Mouse (Mus musculus) intestine, postnatal 0 days (tissue): ENCODE data around the gene Arfip1. TPM values are rescaled to one million over a fixed set of nuclear protein-coding genes. Genes with fewer than 3 reads are reported as not detected.

Experiments used
- ATAC-seq: fragments of 200-750 bp; cut with Nextera tagmentation; 2 replicates; pipeline ENCODE4 v1.8.0; 2017; ENCODE audit warnings: mild to moderate bottlenecking, moderate TSS enrichment, moderate library complexity
- H3K27ac ChIP-seq: fragments of 300-500 bp; sonication (generic); 2 replicates; pipeline ENCODE4 v1.5.1; 2014; ENCODE audit warnings: mild to moderate bottlenecking, low read depth, low read length, moderate library complexity
- H3K27me3 ChIP-seq: fragments of 300-500 bp; sonication (generic); replicated peaks from 2 replicates; pipeline ENCODE4 v1.6.1; 2014; ENCODE audit warnings: low read length, mixed read lengths; ENCODE audit not compliant: control insufficient read depth, insufficient read depth
- H3K36me3 ChIP-seq: fragments of 300-500 bp; sonication (generic); 2 replicates; pipeline ENCODE4 v1.6.1; 2014; ENCODE audit warnings: mild to moderate bottlenecking, moderate library complexity; ENCODE audit not compliant: control insufficient read depth, insufficient read depth
- H3K4me1 ChIP-seq: fragments of 300-500 bp; sonication (generic); replicated peaks from 2 replicates; pipeline ENCODE4 v1.6.1; 2014; ENCODE audit warnings: antibody characterized with exemption, low read length, mixed read lengths; ENCODE audit not compliant: control insufficient read depth, insufficient read depth
- H3K4me2 ChIP-seq: fragments of 300-500 bp; sonication (generic); replicated peaks from 2 replicates; pipeline ENCODE4 v1.6.1; 2014; ENCODE audit warnings: low read depth, mild to moderate bottlenecking, moderate library complexity
- H3K4me3 ChIP-seq: fragments of 300-500 bp; sonication (generic); 2 replicates; pipeline ENCODE4 v1.5.1; 2014; ENCODE audit warnings: low read depth, low read length
- H3K9ac ChIP-seq: fragments of 300-500 bp; sonication (generic); 2 replicates; pipeline ENCODE4 v1.6.1; 2014; ENCODE audit warnings: mild to moderate bottlenecking, low read depth, low read length
- H3K9me3 ChIP-seq: fragments of 300-500 bp; sonication (generic); 2 replicates; pipeline ENCODE4 v1.6.1; 2016; ENCODE audit warnings: mixed run types; ENCODE audit not compliant: control insufficient read depth
- CTCF ChIP-seq: sonication (generic); IDR thresholded peaks from 2 replicates; pipeline ENCODE4 v1.5.1; 2016; ENCODE audit warnings: low read depth, mild to moderate bottlenecking, control low read depth, antibody characterized with exemption, moderate library complexity
- WGBS: fragments of 180-500 bp; shearing (Covaris S2); extraction: QIAGEN DNeasy Blood & Tissue Kit; methylation state at CpG from one replicate; pipeline ENCODE4 v1.1.7; 2014; 5-methylcytosine and 5-hydroxymethylcytosine counted together
- polyA plus RNA-seq: library from polyadenylated mRNA; unstranded; fragments of >200 nt; fragmentation: Nextera tagmentation; extraction: Ambion mirVana; gene quantifications from 2 replicates; pipeline ENCODE4 v1.2.1, GENCODE M21; 2015

The Arfip1 gene
- polyA plus RNA-seq, 1 experiment from 2014 or later: 42.6 TPM

GRCm38 (mm10) chr3:84484891-84485290 is 97.5 kb downstream of the Arfip1 start:
- 61% methylated on average over 3 of the region's 3 CpGs for WGBS
- no peak for ATAC-seq
- Histone ChIP-seq H3K9me3 (no peaks in the 10 kb centered on the region), H3K4me2 (no peak overlapping the region), H3K4me3 (no peak overlapping the region), H3K9ac (no peak overlapping the region), H3K4me1 (no peaks in the 10 kb centered on the region; the same call in 1 of the 2 replicates), H3K27ac (no peak overlapping the region), H3K27me3 (no peaks in the 10 kb centered on the region), H3K36me3 (no peaks in the 10 kb centered on the region)
- TF ChIP-seq CTCF: no peak

- peaks cover under 1% of the 10 kb centered on the region; the same call in 1 of the 2 replicates for H3K4me1 ChIP-seq
- WGBS: 77% methylated on average over 4 of the region's 4 CpGs
- no peak overlapping the region for H3K4me2 ChIP-seq
- no peak for ATAC-seq
- no peaks in the 10 kb centered on the region for H3K36me3 ChIP-seq
- no peaks in the 10 kb centered on the region for H3K9me3 ChIP-seq
- no peak overlapping the region for H3K4me3 ChIP-seq
- no peak overlapping the region for H3K27ac ChIP-seq
- TF ChIP-seq CTCF: no peak
- H3K9ac ChIP-seq: no peak overlapping the region
- H3K27me3 ChIP-seq: no peaks in the 10 kb centered on the region
Measured at GRCm38 (mm10) chr3:84484333-84484732, 98.1 kb downstream of the Arfip1 start.

GRCm38 (mm10) chr3:84482121-84482520 is 100.3 kb downstream of the Arfip1 start:
- no peaks in the 10 kb centered on the region for H3K36me3 ChIP-seq

GRCm38 (mm10) chr3:84481104-84481503 is 101.3 kb downstream of the Arfip1 start:
- Histone ChIP-seq H3K27me3 (peaks cover 4% of the 10 kb centered on the region; the same call in 1 of the 2 replicates), H3K27ac (peak overlapping the region; percentile 81; the same call in 1 of the 2 replicates), H3K9ac (peak overlapping the region; percentile 76; the same call in 1 of the 2 replicates), H3K4me3 (peak overlapping the region; percentile 73), H3K4me1 (peaks cover 4% of the 10 kb centered on the region; the same call in 1 of the 2 replicates), H3K36me3 (no peaks in the 10 kb centered on the region), H3K4me2 (peak overlapping the region; percentile 100), H3K9me3 (no peaks in the 10 kb centered on the region)
- ATAC-seq: peak; percentile 39; the same call in 1 of the 2 replicates
- 4% methylated on average over 11 of the region's 11 CpGs for WGBS
- peak; percentile 72 for TF ChIP-seq CTCF

More at GRCm38 (mm10) chr3:84482121-84482520, 100.3 kb downstream of the Arfip1 start:
- WGBS: 94% methylated on average over 6 of the region's 6 CpGs
- Histone ChIP-seq H3K4me2 (no peak overlapping the region), H3K9me3 (no peaks in the 10 kb centered on the region), H3K27ac (no peak overlapping the region), H3K9ac (no peak overlapping the region), H3K27me3 (peaks cover 4% of the 10 kb centered on the region; the same call in 1 of the 2 replicates), H3K4me3 (no peak overlapping the region), H3K4me1 (peaks cover 4% of the 10 kb centered on the region; the same call in 1 of the 2 replicates)
- no peak for TF ChIP-seq CTCF
- ATAC-seq: no peak

DNA sequence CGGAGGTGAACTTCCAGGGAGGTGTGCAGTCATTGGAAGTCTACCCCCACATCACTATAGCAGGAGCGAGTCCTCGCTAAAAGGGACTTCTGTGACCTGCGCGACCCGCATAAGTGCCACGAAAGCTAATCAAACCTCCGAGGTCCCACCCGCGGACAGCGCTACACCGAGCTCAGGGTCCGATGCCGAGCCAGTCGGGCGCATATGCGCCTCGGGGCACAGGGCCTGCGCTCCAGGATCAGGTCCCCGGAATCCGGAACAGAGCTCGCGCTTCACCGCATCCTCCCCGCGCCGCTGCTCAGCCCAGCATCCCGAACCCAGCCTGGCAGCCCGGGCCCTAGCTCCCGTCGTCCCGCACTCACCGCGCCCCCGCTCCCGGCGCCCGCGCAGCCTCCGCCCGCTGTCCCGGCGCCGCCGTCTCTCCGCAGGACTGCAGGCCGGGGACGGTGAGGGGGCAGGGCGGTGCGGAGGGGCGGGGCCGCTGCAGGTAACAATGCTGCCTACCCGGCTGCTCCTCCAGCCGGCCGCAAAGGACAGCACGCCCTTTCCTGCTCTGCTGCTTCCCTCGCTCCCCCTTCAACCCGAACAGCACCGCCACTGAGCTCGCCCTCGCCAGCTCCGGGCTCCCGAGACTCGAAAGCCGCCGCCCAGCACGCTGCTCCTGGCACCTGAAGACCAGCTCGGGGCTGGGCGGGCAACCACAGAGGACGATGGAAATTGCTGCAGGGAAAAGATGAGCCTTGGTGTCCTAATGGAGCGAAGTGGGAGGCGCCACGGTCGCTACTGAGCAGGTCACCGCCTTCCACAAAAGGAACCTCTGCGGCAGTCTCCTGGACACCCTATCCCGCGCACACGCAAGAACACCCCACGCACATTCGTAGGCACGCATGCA is 102.2 kb downstream of the Arfip1 start, which contains the start of gene Fhdc1:
TSS of gene Fhdc1 (minus strand) at position 424 of the 892 bp plus-strand sequence.
- Histone ChIP-seq H3K27me3 (peaks cover 4% of the 10 kb centered on the region; the same call in 1 of the 2 replicates), H3K27ac (peak within 1 kb of the TSS; percentile 81), H3K36me3 (no peaks in the 10 kb centered on the region), H3K9me3 (no peaks in the 10 kb centered on the region), H3K4me1 (peaks cover 4% of the 10 kb centered on the region; the same call in 1 of the 2 replicates), H3K9ac (peak within 1 kb of the TSS; percentile 76), H3K4me3 (peak within 1 kb of the TSS; percentile 73), H3K4me2 (peak within 1 kb of the TSS; percentile 100)
- peak; percentile 63 for TF ChIP-seq CTCF
- under 1% methylated on average over 79 of the region's 82 CpGs for WGBS
- peak; percentile 89 for ATAC-seq

- peak overlapping the region; percentile 73 for H3K4me3 ChIP-seq
- H3K4me2 ChIP-seq: peak overlapping the region; percentile 100
- WGBS: under 1% methylated on average over 61 of the region's 61 CpGs
- H3K27ac ChIP-seq: peak overlapping the region; percentile 81
- H3K9me3 ChIP-seq: no peaks in the 10 kb centered on the region
- peak overlapping the region; percentile 76 for H3K9ac ChIP-seq
- no peak for TF ChIP-seq CTCF
- H3K4me1 ChIP-seq: peaks cover 4% of the 10 kb centered on the region; the same call in 1 of the 2 replicates
- ATAC-seq: peak; percentile 55
- peaks cover 4% of the 10 kb centered on the region; the same call in 1 of the 2 replicates for H3K27me3 ChIP-seq
- H3K36me3 ChIP-seq: no peaks in the 10 kb centered on the region; the same call in 1 of the 2 replicates
Measured at GRCm38 (mm10) chr3:84479293-84480005, 103.0 kb downstream of the Arfip1 start.
